Mouse (Mus musculus) bone marrow, adult 2 months (tissue): ENCODE measurements at regions not wholly inside any gene's neighbourhood (a gene's known extent, or its start where the extent isn't known, plus 50 kb on each side); places are given as distances from the start of the nearest gene placed in this dataset.

Experiments used
- CTCF ChIP-seq: fragments of 200-500 bp; IDR thresholded peaks from 2 replicates; pipeline ENCODE4 v1.5.1; 2011; ENCODE audit warnings: low read length, control low read depth; ENCODE audit not compliant: control insufficient read depth, insufficient read depth
- POLR2A ChIP-seq: fragments of 200-500 bp; IDR thresholded peaks from 2 replicates; pipeline ENCODE4 v1.6.1; 2011; ENCODE audit warnings: low read depth, mild to moderate bottlenecking, control low read depth, low read length, borderline replicate concordance; ENCODE audit not compliant: control insufficient read depth

GRCm38 (mm10) chr10:116721986-116722385 is 140.7 kb upstream of the Cnot2 start:
- TF ChIP-seq CTCF: no peak
- TF ChIP-seq POLR2A: no peak
